Mouse (Mus musculus) lung, embryonic 14.5 days (tissue): ENCODE results near the gene Hist1h2ae. TPM values are rescaled to one million over a fixed set of nuclear protein-coding genes. Genes with fewer than 3 reads are reported as not detected.
"Not testable (repeated sequence)": the region's sequence is repeated elsewhere in the genome, so short reads cannot be mapped to it uniquely, and the experiment has no call there.

ENCODE experiments used
- ATAC-seq: fragments of 200-750 bp; cut with Nextera tagmentation; 2 replicates; pipeline ENCODE4 v1.8.0; 2017; ENCODE audit warnings: mild to moderate bottlenecking, moderate TSS enrichment, moderate library complexity; ENCODE audit not compliant: insufficient read depth
- DNase-seq: peaks from one replicate; pipeline ENCODE4 v3.0.0-alpha.2; 2015
- H3K27ac ChIP-seq: fragments of 300-500 bp; sonication (generic); 2 replicates; pipeline ENCODE4 v1.5.1; 2014; ENCODE audit warnings: low read depth, mild to moderate bottlenecking, moderate library complexity
- H3K27me3 ChIP-seq: fragments of 300-500 bp; sonication (generic); 2 replicates; pipeline ENCODE4 v1.6.1; 2014; ENCODE audit warnings: low read length, control low read depth; ENCODE audit not compliant: insufficient read depth
- H3K36me3 ChIP-seq: fragments of 300-500 bp; sonication (generic); 2 replicates; pipeline ENCODE4 v1.6.1; 2014; ENCODE audit warnings: control low read depth; ENCODE audit not compliant: insufficient read depth
- H3K4me1 ChIP-seq: fragments of 300-500 bp; sonication (generic); 2 replicates; pipeline ENCODE4 v1.6.1; 2014; ENCODE audit warnings: antibody characterized with exemption, control low read depth; ENCODE audit not compliant: insufficient read depth
- H3K4me2 ChIP-seq: fragments of 300-500 bp; sonication (generic); 2 replicates; pipeline ENCODE4 v1.6.1; 2014; ENCODE audit warnings: mild to moderate bottlenecking
- H3K4me3 ChIP-seq: fragments of 300-500 bp; sonication (generic); 2 replicates; pipeline ENCODE4 v1.5.1; 2014; ENCODE audit warnings: low read depth, low read length
- H3K9ac ChIP-seq: fragments of 300-500 bp; sonication (generic); 2 replicates; pipeline ENCODE4 v1.6.1; 2014
- H3K9me3 ChIP-seq: fragments of 300-500 bp; sonication (generic); 2 replicates; pipeline ENCODE4 v1.6.1; 2016; ENCODE audit warnings: low read depth, low read length, control low read depth
- CTCF ChIP-seq: IDR thresholded peaks from 2 replicates; pipeline ENCODE4 v1.5.1; 2016; ENCODE audit warnings: antibody characterized with exemption, low read depth
- WGBS: fragments of 180-500 bp; shearing (Covaris S2); extraction: QIAGEN DNeasy Blood & Tissue Kit; methylation state at CpG from one replicate; pipeline ENCODE4 v1.1.7; 2014; 5-methylcytosine and 5-hydroxymethylcytosine counted together
- polyA plus RNA-seq: library from polyadenylated mRNA; unstranded; fragments of >200 nt; fragmentation: Nextera tagmentation; extraction: Ambion mirVana; gene quantifications from 2 replicates; pipeline ENCODE4 v1.2.1, GENCODE M21; 2014

Gene Hist1h2ae
- polyA plus RNA-seq, 1 experiment from 2014 or later = 166 TPM

- peaks cover 12% of the 10 kb centered on the region for H3K4me1 ChIP-seq
- no peaks in the 10 kb centered on the region for H3K36me3 ChIP-seq
- H3K9me3 ChIP-seq = no peaks in the 10 kb centered on the region
- H3K9ac ChIP-seq = peak overlapping the region; percentile 84
- H3K27ac ChIP-seq = peak overlapping the region; percentile 99
- H3K27me3 ChIP-seq = no peaks in the 10 kb centered on the region
- peak overlapping the region; percentile 58 for H3K4me3 ChIP-seq
- WGBS = 7% methylated on average over 6 of the region's 6 CpGs
- DNase-seq = peak; percentile 64
- TF ChIP-seq CTCF = no peak
- ATAC-seq = no peak
- H3K4me2 ChIP-seq = peak overlapping the region; percentile 86
Measured at GRCm38 (mm10) chr13:23582219-23583056, 11.4 kb upstream of the Hist1h2ae start.

- no peak for TF ChIP-seq CTCF
- H3K9ac ChIP-seq = peak within 1 kb of the TSS; percentile 84
- WGBS = under 1% methylated on average over 43 of the region's 43 CpGs
- DNase-seq (peak; percentile 99), ATAC-seq (peak; percentile 90)
- peak within 1 kb of the TSS; percentile 86 for H3K4me2 ChIP-seq
- no peaks in the 10 kb centered on the region for H3K36me3 ChIP-seq
- H3K27ac ChIP-seq = peak within 1 kb of the TSS; percentile 99
- no peaks in the 10 kb centered on the region for H3K9me3 ChIP-seq
- H3K27me3 ChIP-seq = no peaks in the 10 kb centered on the region
- H3K4me3 ChIP-seq = peak within 1 kb of the TSS; percentile 58
- H3K4me1 ChIP-seq = peaks cover 16% of the 10 kb centered on the region
Measured at GRCm38 (mm10) chr13:23581408-23582218, 10.6 kb upstream of the Hist1h2ae start, which contains the start of gene Hist1h4d. TSS of gene Hist1h4d (plus strand) at chr13:23581598.

GRCm38 (mm10) chr13:23577835-23578234 is 6.8 kb upstream of the Hist1h2ae start:
- H3K9me3 ChIP-seq = no peaks in the 10 kb centered on the region
- 0 out of 2 replicates have a peak overlapping the region, but pooled peaks have one; percentile 27 for H3K4me2 ChIP-seq
- 0 out of 2 replicates have a peak, but pooled peaks cover 4% of the 10 kb centered on the region for H3K4me1 ChIP-seq
- peak overlapping the region; percentile 76; the same call in 1 of the 2 replicates for H3K27ac ChIP-seq
- no peak overlapping the region for H3K9ac ChIP-seq
- DNase-seq (peak; percentile 19), ATAC-seq (no peak)
- no peaks in the 10 kb centered on the region for H3K27me3 ChIP-seq
- WGBS = 81% methylated on average over 1 of the region's 1 CpGs
- H3K36me3 ChIP-seq = no peaks in the 10 kb centered on the region
- H3K4me3 ChIP-seq = no peak overlapping the region
- no peak for TF ChIP-seq CTCF

DNA sequence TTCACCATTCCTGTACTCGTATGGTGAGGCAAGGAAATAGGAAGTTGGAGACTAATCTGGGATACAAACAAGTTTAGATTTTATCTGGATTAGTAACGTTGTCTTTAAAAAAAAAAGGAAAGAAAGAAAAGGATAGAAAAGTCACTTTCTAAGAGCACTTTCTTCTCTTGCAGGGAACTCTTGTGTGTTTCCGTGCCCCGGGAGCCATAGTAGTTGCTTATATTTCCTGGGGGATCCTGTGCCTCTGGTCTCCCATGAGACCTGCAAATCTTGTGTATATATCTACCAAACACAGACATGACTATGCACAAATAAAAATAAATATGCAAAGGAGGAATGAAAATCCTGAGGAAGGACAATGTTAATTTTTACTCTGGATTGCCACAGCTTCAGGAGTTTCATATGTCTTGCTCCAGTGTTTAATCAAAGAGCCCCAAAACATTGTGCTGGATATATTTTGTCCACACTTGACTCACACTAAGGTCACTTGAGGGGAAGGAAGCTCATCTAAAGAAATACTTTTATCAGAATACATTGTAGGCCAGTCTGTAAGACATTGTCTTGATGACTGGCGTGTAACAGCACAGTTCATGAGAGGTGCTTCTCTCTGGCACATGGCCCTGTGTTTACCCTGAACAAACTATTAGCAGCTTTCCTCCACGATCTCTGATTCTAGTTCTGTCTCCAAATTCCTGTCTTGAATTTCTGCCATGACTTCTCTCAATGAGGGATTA is 6.1 kb upstream of the Hist1h2ae start:
- H3K4me1 ChIP-seq = 0 out of 2 replicates have a peak, but pooled peaks cover 4% of the 10 kb centered on the region
- no peak for TF ChIP-seq CTCF
- peak overlapping the region; percentile 82 for H3K9ac ChIP-seq
- no peaks in the 10 kb centered on the region for H3K27me3 ChIP-seq
- DNase-seq (peak; percentile 60), ATAC-seq (no peak)
- peak overlapping the region; percentile 45 for H3K4me3 ChIP-seq
- peak overlapping the region; percentile 79 for H3K4me2 ChIP-seq
- no peaks in the 10 kb centered on the region for H3K9me3 ChIP-seq
- 24% methylated on average over 6 of the region's 6 CpGs for WGBS
- no peaks in the 10 kb centered on the region for H3K36me3 ChIP-seq
- peak overlapping the region; percentile 97 for H3K27ac ChIP-seq

DNA sequence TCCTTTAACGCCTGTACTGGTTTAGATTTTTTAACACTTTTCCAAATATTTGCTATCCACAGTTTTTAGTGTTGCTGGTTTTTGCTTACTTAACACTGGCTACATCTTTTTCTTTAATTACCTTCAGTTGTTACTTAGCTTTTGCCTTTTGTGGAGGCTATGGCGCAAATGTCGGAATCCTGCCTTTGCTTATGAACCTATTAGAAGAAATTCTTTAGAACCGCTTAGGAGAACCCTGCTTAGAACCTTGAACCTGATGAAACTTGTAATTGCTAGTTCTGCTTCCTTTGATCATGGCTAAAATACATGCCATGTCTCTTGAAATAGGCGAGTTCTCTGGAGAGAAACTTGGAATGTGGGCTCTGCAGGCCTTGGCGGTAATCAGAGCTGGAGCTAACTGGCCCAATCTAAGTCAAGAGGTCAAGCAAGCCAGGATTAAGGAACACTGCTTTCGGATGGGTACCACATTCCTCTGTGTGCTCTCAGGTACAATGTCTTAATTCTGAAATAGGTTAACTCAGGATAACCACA is 5.4 kb upstream of the Hist1h2ae start:
- Histone ChIP-seq H3K9ac (peak overlapping the region; percentile 82), H3K9me3 (no peaks in the 10 kb centered on the region), H3K27ac (peak overlapping the region; percentile 97), H3K27me3 (no peaks in the 10 kb centered on the region), H3K4me3 (peak overlapping the region; percentile 45), H3K4me1 (0 out of 2 replicates have a peak, but pooled peaks cover 4% of the 10 kb centered on the region), H3K36me3 (no peaks in the 10 kb centered on the region), H3K4me2 (peak overlapping the region; percentile 79)
- WGBS = 3% methylated on average over 7 of the region's 7 CpGs
- peak; percentile 63 for DNase-seq
- ATAC-seq = no peak
- TF ChIP-seq CTCF = no peak

GRCm38 (mm10) chr13:23575864-23576313 is 4.9 kb upstream of the Hist1h2ae start:
- DNase-seq, H3K36me3 ChIP-seq, H3K9me3 ChIP-seq, ATAC-seq, H3K27me3 ChIP-seq, H3K4me1 ChIP-seq: not testable (repeated sequence)
- WGBS = 1% methylated on average over 12 of the region's 40 CpGs
- H3K4me3 ChIP-seq = peak overlapping the region; percentile 45
- peak overlapping the region; percentile 79 for H3K4me2 ChIP-seq
- peak overlapping the region; percentile 97 for H3K27ac ChIP-seq
- H3K9ac ChIP-seq = peak overlapping the region; percentile 82
